Mouse (Mus musculus) liver, embryonic 11.5 days (tissue): ENCODE results near the gene Fem1b. TPM values are rescaled to one million over a fixed set of nuclear protein-coding genes. Genes with fewer than 3 reads are reported as not detected.
"Not testable (repeated sequence)": the region's sequence is repeated elsewhere in the genome, so short reads cannot be mapped to it uniquely, and the experiment has no call there.

Source experiments
- ATAC-seq: fragments of 200-750 bp; cut with Nextera tagmentation; replicated peaks from 2 replicates; pipeline ENCODE4 v1.8.0; 2017; ENCODE audit warnings: moderate number of reproducible peaks, mild to moderate bottlenecking, moderate TSS enrichment, moderate library complexity; ENCODE audit not compliant: low FRiP score
- DNase-seq: peaks from one replicate; pipeline ENCODE4 v3.0.0-alpha.2; 2017; ENCODE audit warnings: low spot score
- H3K27ac ChIP-seq: fragments of 300-500 bp; sonication (generic); 2 replicates; pipeline ENCODE4 v1.5.1; 2014; ENCODE audit warnings: mild to moderate bottlenecking, low read depth, low read length, control low read depth
- H3K27me3 ChIP-seq: fragments of 300-500 bp; sonication (generic); replicated peaks from 2 replicates; pipeline ENCODE4 v1.6.1; 2014; ENCODE audit warnings: low read length, mixed read lengths; ENCODE audit not compliant: control insufficient read depth, insufficient read depth
- H3K36me3 ChIP-seq: fragments of 300-500 bp; sonication (generic); 2 replicates; pipeline ENCODE4 v1.6.1; 2014; ENCODE audit warnings: mild to moderate bottlenecking, low read length, moderate library complexity, mixed read lengths; ENCODE audit not compliant: control insufficient read depth, insufficient read depth
- H3K4me1 ChIP-seq: fragments of 300-500 bp; sonication (generic); replicated peaks from 2 replicates; pipeline ENCODE4 v1.6.1; 2014; ENCODE audit warnings: low read length, mixed read lengths; ENCODE audit not compliant: control insufficient read depth, insufficient read depth
- H3K4me2 ChIP-seq: fragments of 300-500 bp; sonication (generic); 2 replicates; pipeline ENCODE4 v1.6.1; 2014; ENCODE audit warnings: mild to moderate bottlenecking, control low read depth, moderate library complexity
- H3K4me3 ChIP-seq: fragments of 300-500 bp; sonication (generic); 2 replicates; pipeline ENCODE4 v1.5.1; 2014; ENCODE audit warnings: low read depth, low read length, control low read depth
- H3K9ac ChIP-seq: fragments of 300-500 bp; sonication (generic); 2 replicates; pipeline ENCODE4 v1.6.1; 2014; ENCODE audit warnings: low read depth, low read length, control low read depth
- H3K9me3 ChIP-seq: fragments of 300-500 bp; sonication (generic); 2 replicates; pipeline ENCODE4 v1.6.1; 2016; ENCODE audit warnings: low read length, inconsistent platforms, mixed read lengths; ENCODE audit not compliant: control insufficient read depth
- WGBS: fragments of 180-500 bp; shearing (Covaris S2); extraction: QIAGEN DNeasy Blood & Tissue Kit; methylation state at CpG from one replicate; pipeline ENCODE4 v1.1.7; 2014; 5-methylcytosine and 5-hydroxymethylcytosine counted together
- polyA plus RNA-seq: library from polyadenylated mRNA; unstranded; fragments of >200 nt; fragmentation: Nextera tagmentation; extraction: Ambion mirVana; gene quantifications from 2 replicates; pipeline ENCODE4 v1.2.1, GENCODE M21; 2014

Gene Fem1b
- polyA plus RNA-seq, 1 experiment from 2014 or later = 30.4 TPM

DNA sequence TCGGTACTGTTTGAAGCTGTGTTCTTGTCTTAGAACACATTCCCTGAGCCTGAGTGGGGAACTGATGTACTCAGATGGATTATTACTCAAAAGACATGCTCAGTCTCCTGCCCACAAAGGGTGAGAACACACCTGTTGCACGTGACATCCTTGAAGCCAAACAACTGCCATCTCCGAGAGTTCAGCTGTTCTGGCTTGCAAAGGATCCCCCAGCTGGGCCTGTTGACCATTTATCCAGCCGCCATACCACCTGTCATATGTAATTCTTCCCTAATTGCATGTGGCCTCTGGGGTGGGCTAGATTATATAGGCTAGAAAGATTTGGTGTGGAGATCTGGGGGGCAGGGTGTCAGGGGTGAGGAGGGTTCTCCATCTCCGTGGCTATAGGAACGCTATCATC, 9.1 kb upstream of the Fem1b start:
- H3K4me1 ChIP-seq = peaks cover 11% of the 10 kb centered on the region
- DNase-seq (no peak), ATAC-seq (no peak)
- no peaks in the 10 kb centered on the region; the same call in 1 of the 2 replicates for H3K9me3 ChIP-seq
- 86% methylated on average over 6 of the region's 6 CpGs for WGBS
- H3K4me3 ChIP-seq = no peak overlapping the region
- H3K36me3 ChIP-seq = no peaks in the 10 kb centered on the region
- H3K27me3 ChIP-seq = no peaks in the 10 kb centered on the region
- H3K9ac ChIP-seq = no peak overlapping the region
- no peak overlapping the region for H3K27ac ChIP-seq
- no peak overlapping the region for H3K4me2 ChIP-seq

DNA sequence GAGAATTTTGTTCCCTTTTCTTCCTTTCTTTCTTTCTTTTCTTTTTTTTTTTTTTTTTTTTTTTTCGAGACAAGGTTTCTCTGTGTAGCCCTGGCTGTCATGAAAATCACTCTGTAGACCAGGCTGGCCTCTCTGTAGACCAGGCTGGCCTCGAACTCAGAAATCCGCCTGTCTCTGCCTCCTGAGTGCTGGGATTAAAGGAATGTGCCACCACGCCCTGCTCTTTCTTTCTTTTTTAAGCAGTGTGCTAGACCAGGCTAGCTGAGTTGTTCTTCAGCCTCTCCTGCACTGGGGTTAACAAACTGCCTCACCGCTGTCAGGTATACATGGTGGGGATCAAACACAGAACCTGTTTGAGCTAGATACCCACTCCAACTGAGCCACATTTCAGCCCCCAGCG, 8.2 kb upstream of the Fem1b start:
- H3K27ac ChIP-seq, ATAC-seq, H3K9me3 ChIP-seq, H3K9ac ChIP-seq, H3K4me1 ChIP-seq, DNase-seq, H3K4me3 ChIP-seq, H3K27me3 ChIP-seq, H3K36me3 ChIP-seq, H3K4me2 ChIP-seq: not testable (repeated sequence)
- 86% methylated on average over 6 of the region's 6 CpGs for WGBS

DNA sequence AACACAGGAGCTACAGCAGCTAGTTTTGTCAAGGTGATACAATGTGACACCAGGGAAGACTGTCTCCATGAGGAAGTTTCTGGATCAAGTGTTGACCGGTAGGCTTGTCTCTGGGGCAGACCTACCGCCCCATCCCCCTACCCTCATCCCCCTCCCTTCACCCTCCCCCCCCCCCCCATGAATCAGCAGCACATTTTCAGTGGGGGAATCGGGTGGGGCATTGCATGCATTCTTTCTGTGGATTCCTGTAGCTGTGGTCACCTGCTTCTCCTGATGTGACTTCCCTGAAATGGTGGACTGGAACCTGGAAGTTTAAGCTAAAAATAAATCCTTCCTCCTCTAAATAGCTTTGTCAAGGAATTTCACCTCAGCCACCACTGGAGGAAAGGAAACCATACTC, 7.8 kb upstream of the Fem1b start:
- ATAC-seq (no peak), DNase-seq (no peak)
- Histone ChIP-seq H3K9me3 (no peaks in the 10 kb centered on the region; the same call in 1 of the 2 replicates), H3K27ac (no peak overlapping the region), H3K4me2 (no peak overlapping the region), H3K4me1 (peaks cover 6% of the 10 kb centered on the region), H3K27me3 (no peaks in the 10 kb centered on the region), H3K36me3 (no peaks in the 10 kb centered on the region), H3K4me3 (no peak overlapping the region), H3K9ac (no peak overlapping the region)
- 57% methylated on average over 3 of the region's 3 CpGs for WGBS

DNA sequence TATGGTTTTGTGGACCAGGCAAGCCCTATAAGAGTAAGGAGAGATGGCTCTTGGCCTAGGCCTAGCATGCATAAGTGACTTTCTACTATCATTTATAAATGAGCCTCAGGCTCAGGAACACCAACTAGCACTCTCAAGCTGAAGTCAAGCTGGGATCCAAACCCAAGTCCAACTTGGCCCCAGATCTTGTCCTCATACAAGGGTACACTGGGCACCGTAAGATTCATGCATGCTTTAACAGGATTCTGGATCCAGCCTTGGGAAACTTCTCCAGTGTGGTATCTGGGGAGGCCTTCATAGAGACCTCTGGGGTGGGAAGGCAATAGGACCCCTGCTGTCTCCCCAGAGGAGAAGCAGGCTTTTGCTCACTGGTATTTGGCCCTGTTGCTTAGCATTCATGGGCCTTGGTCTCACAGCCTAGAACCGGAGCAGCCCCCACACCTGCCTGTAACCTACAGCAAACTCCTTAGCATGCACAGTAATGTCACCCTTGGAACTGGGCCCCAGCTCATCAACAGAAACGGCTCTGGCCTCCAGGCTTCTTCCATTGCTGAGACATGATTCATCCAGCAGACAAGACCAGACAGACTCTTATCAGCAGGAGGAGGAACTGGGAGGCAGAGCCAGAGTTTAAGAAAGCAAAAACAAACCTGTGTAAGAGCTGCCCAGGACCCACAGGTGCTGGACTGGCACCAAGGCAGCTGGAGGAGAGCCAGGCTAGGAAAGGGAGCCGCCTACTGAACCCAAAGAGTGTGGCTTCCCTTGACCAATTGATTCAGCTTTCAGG, 6.3 kb upstream of the Fem1b start:
- Histone ChIP-seq H3K4me1 (peaks cover 6% of the 10 kb centered on the region), H3K36me3 (no peaks in the 10 kb centered on the region), H3K27ac (no peak overlapping the region), H3K4me3 (no peak overlapping the region), H3K4me2 (no peak overlapping the region), H3K9me3 (no peaks in the 10 kb centered on the region; the same call in 1 of the 2 replicates), H3K9ac (no peak overlapping the region), H3K27me3 (no peaks in the 10 kb centered on the region)
- ATAC-seq = no peak
- WGBS = 68% methylated on average over 4 of the region's 4 CpGs
- DNase-seq = no peak

DNA sequence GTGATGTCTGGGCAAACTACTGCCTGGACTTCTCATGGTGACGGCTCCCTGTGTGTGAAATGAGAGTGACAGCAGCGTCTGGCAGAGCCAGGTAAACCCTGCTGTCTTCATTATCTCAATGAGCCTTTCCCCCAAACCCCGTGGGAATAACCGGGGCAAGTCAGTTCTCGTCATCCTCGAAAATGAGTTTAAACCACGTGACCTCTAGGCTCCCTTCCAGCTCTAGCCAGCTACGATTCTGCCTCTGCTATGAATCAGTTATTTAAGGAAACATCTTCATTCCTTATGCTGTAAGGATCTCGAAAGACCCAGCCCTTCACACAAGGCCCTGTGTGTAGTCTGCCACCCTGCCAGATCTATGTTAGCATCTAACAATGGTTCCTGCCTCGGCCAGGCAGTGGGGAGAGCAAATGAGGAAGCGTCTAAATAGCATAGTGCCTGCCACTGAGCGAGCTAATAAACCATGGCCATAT, 5.4 kb upstream of the Fem1b start:
- H3K27ac ChIP-seq = no peak overlapping the region
- H3K9me3 ChIP-seq = no peaks in the 10 kb centered on the region; the same call in 1 of the 2 replicates
- WGBS = 67% methylated on average over 12 of the region's 12 CpGs
- no peak overlapping the region for H3K4me2 ChIP-seq
- no peak for DNase-seq
- no peak overlapping the region for H3K9ac ChIP-seq
- no peaks in the 10 kb centered on the region for H3K36me3 ChIP-seq
- no peak overlapping the region for H3K4me3 ChIP-seq
- H3K27me3 ChIP-seq = no peaks in the 10 kb centered on the region
- peaks cover 12% of the 10 kb centered on the region for H3K4me1 ChIP-seq
- ATAC-seq = no peak

DNA sequence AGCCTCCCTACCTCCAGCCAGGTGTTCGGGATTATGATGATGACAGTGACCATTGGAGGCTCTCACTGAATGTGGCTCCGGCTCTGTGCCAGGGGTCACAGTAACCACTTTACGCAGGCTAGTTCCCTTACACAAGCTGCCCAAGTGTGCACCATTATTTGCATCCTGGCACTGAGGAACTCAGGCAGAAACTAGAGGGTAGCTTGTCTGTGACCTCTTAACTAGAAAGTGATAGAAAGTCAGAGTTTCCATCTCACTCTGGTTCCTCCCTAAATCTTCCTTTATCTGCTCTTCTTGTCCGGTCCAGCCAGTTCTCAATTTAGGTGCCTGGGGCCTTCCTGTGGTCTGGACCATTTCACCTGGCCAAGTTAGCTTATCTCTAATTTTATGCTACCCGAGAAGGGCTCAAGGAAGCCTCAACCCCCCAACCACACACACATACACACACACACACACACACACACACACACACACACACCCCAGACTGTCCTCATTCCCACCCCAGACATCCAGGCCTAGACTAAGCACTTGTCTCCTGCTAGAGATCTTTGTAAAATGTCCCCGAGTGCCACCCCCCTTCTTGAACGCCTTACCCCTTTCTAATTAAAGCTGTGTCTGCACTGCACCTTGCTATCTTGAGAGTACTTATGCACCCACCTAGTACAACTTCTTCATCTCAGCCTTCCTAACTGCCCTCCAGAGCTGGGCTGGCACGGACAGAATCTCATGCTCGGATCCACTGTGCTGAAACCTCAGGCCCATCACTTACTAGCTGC, 4.8 kb upstream of the Fem1b start:
- Histone ChIP-seq H3K4me3 (no peak overlapping the region), H3K4me1 (peaks cover 15% of the 10 kb centered on the region), H3K27me3 (no peaks in the 10 kb centered on the region), H3K9me3 (no peaks in the 10 kb centered on the region), H3K36me3 (no peaks in the 10 kb centered on the region), H3K9ac (no peak overlapping the region), H3K27ac (no peak overlapping the region), H3K4me2 (no peak overlapping the region)
- 76% methylated on average over 9 of the region's 9 CpGs for WGBS
- DNase-seq = no peak
- no peak for ATAC-seq

DNA sequence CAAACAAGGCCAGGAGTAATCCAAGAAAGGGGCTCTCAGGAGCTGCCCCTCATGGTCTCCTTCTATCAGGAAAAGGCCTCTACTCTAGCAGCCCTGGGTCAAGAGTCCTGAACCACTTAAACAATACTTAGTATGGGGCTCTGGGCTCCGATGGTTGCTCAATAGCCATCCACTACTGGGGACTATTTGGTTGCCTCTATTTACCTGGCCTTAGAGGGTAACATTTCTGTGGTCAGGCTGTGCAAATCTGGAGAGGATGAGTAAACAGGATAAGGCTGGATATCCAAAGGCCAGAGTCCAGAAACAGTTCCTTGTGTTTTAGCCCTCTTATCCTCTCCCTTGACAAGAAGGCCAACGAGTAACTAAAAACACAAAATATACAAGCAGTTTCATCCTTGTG, 3.0 kb upstream of the Fem1b start:
- H3K27ac ChIP-seq = peak overlapping the region; percentile 43; the same call in 1 of the 2 replicates
- no peaks in the 10 kb centered on the region for H3K27me3 ChIP-seq
- 71% methylated on average over 2 of the region's 2 CpGs for WGBS

DNA sequence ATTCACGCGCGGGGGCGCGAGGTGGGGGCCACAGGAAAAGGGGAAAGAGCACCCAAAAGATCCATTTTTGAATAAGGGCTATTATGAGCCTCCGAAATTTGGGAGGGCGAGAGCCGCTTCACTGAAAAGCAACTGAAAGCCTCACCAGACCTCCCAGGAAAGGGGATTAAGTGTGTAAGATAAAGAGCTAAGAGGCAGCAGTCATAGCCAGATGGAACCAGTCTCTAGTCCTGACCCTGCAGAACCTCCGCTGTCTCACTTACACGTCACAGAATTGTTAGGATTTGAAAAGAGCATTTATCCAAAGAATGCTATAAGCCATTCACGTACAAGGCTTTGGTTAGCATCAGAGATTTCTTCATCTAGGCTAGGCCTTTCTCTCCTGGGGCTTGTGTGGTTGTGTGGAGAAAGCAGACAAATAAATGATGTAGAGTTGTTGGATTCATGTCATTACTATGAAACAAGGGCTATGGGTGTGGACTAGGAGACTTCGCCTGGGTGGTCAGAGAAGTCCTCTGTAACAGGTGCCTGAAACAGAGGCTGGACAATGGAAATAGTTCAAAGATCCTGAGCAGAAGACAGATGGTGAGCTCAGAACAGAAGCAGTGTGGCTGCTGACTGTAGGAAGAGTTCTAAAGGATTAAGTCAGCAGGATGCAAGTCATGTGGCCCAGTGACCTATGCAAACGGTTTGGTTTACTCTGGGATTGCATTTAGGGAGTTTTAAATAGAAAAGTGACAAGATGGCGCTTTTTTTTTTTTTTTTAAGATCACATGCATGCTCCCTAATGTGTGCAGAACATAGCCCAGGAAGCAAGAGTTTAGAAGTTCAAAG, 699 bp upstream of the Fem1b start:
- peak overlapping the region; percentile 93 for H3K27ac ChIP-seq
- H3K36me3 ChIP-seq = 0 out of 2 replicates have a peak, but pooled peaks cover 2% of the 10 kb centered on the region
- H3K9me3 ChIP-seq = no peaks in the 10 kb centered on the region
- H3K9ac ChIP-seq = peak overlapping the region; percentile 98
- 17% methylated on average over 14 of the region's 14 CpGs for WGBS
- peak overlapping the region; percentile 98 for H3K4me2 ChIP-seq
- DNase-seq (no peak), ATAC-seq (no peak)
- H3K27me3 ChIP-seq = no peaks in the 10 kb centered on the region
- peak overlapping the region; percentile 100 for H3K4me3 ChIP-seq
- peaks cover 22% of the 10 kb centered on the region for H3K4me1 ChIP-seq

More for the DNA sequence above, 3.0 kb upstream of the Fem1b start:
- Histone ChIP-seq H3K36me3 (no peaks in the 10 kb centered on the region), H3K4me3 (no peak overlapping the region), H3K9ac (no peak overlapping the region), H3K4me2 (no peak overlapping the region), H3K9me3 (no peaks in the 10 kb centered on the region), H3K4me1 (peaks cover 15% of the 10 kb centered on the region)
- ATAC-seq (no peak), DNase-seq (no peak)
